Mouse (Mus musculus) liver, embryonic 14.5 days (tissue): ENCODE data around the gene Dusp28. TPM values are rescaled to one million over a fixed set of nuclear protein-coding genes. Genes with fewer than 3 reads are reported as not detected.

Source experiments
- ATAC-seq: fragments of 200-750 bp; cut with Nextera tagmentation; 2 replicates; pipeline ENCODE4 v1.8.0; 2017; ENCODE audit warnings: moderate number of reproducible peaks, mild to moderate bottlenecking, moderate library complexity; ENCODE audit not compliant: insufficient read depth
- DNase-seq, 3 experiments: peaks; one replicate each; pipeline ENCODE4 v3.0.0-alpha.2; 2012 to 2013; ENCODE audit warnings: low read depth in 3 of 3, low spot score in 3 of 3
- H3K27ac ChIP-seq: fragments of 300-500 bp; sonication (generic); 2 replicates; pipeline ENCODE4 v1.5.1; 2014; ENCODE audit warnings: moderate library complexity, mild to moderate bottlenecking, control low read depth, inconsistent platforms
- H3K27me3 ChIP-seq: fragments of 300-500 bp; sonication (generic); 2 replicates; pipeline ENCODE4 v1.6.1; 2014; ENCODE audit warnings: mild to moderate bottlenecking, low read length, moderate library complexity; ENCODE audit not compliant: control insufficient read depth, insufficient read depth
- H3K36me3 ChIP-seq: fragments of 300-500 bp; sonication (generic); replicated peaks from 2 replicates; pipeline ENCODE4 v1.6.1; 2014; ENCODE audit warnings: low read depth; ENCODE audit not compliant: control insufficient read depth, insufficient read depth
- H3K4me1 ChIP-seq, 2 experiments: fragments of 200-500 bp in 1 of 2; fragments of 300-500 bp in 1 of 2; sonication (generic) in 1 of 2; replicated peaks; 2 replicates each; pipeline ENCODE4 v1.6.1; 2012 to 2014; ENCODE audit warnings: antibody characterized with exemption in 1 of 2, inconsistent platforms in 1 of 2, low read length in 1 of 2; ENCODE audit not compliant: control insufficient read depth in 2 of 2, insufficient read depth in 2 of 2
- H3K4me2 ChIP-seq: fragments of 300-500 bp; sonication (generic); 2 replicates; pipeline ENCODE4 v1.6.1; 2014; ENCODE audit warnings: low read depth, mild to moderate bottlenecking, control low read depth, moderate library complexity
- H3K4me3 ChIP-seq, 2 experiments: fragments of 200-500 bp in 1 of 2; fragments of 300-500 bp in 1 of 2; sonication (generic) in 1 of 2; 2 replicates each; pipeline ENCODE4 v1.5.1; 2012 to 2014; ENCODE audit warnings: low read depth in 2 of 2, low read length in 2 of 2, mild to moderate bottlenecking in 2 of 2, control low read depth in 1 of 2, inconsistent platforms in 1 of 2, moderate library complexity in 1 of 2; ENCODE audit not compliant: insufficient read depth in 1 of 2
- H3K9ac ChIP-seq: fragments of 300-500 bp; sonication (generic); replicated peaks from 2 replicates; pipeline ENCODE4 v1.6.1; 2014; ENCODE audit warnings: mild to moderate bottlenecking, control low read depth, moderate library complexity
- H3K9me3 ChIP-seq: fragments of 300-500 bp; sonication (generic); 2 replicates; pipeline ENCODE4 v1.6.1; 2016; ENCODE audit warnings: low read length, mixed read lengths; ENCODE audit not compliant: control insufficient read depth
- CTCF ChIP-seq: IDR thresholded peaks from 2 replicates; pipeline ENCODE4 v1.5.1; 2016; ENCODE audit warnings: antibody characterized with exemption, low read depth, control low read depth
- EP300 ChIP-seq: IDR thresholded peaks from 2 replicates; pipeline ENCODE4 v1.6.1; 2016; ENCODE audit warnings: antibody characterized with exemption, low read depth
- WGBS: fragments of 180-500 bp; shearing (Covaris S2); extraction: QIAGEN DNeasy Blood & Tissue Kit; methylation state at CpG from one replicate; pipeline ENCODE4 v1.1.7; 2014; ENCODE audit not compliant: insufficient replicate concordance; 5-methylcytosine and 5-hydroxymethylcytosine counted together
- polyA plus RNA-seq, 2 experiments: library from polyadenylated mRNA; depleted of rRNA in 1 of 2; stranded (reverse) in 1 of 2; unstranded in 1 of 2; fragments of >200 nt; fragmentation: Nextera tagmentation in 1 of 2; extraction: Ambion mirVana in 1 of 2; gene quantifications; 2 replicates each; pipeline versions ENCODE4 v1.2.1 to v1.2.3; 2012 to 2014

Gene Dusp28
- polyA plus RNA-seq, 2 experiments: 5.2 to 5.4 TPM

DNA sequence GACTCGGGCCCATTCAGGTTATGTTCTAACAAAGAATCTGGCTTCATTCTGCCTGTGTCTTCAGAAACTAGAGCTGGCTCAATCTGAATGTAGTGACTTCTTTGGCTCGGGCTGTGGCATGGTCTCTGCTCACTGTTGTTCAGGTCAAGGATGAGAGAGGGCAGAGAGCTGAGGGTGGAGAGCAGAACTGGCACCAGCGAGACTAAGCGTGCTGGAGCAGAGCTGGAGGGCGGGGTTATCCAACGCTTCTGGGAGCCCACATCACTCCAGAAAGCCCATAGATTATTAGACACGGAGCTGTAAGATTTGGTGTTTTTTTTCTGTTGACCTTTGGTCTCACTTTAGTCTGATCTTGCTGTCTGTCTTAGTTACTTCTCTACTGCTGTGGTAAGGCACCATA, 34.1 kb upstream of the Dusp28 start:
- TF ChIP-seq EP300 (no peak), CTCF (no peak)
- no peaks in the 10 kb centered on the region for H3K4me1 ChIP-seq
- no peak overlapping the region for H3K4me3 ChIP-seq
- H3K9ac ChIP-seq: no peak overlapping the region
- H3K4me2 ChIP-seq: no peak overlapping the region
- no peaks in the 10 kb centered on the region for H3K27me3 ChIP-seq
- no peaks in the 10 kb centered on the region for H3K36me3 ChIP-seq
- DNase-seq (no peak), ATAC-seq (no peak)
- 70% methylated on average over 7 of the region's 7 CpGs for WGBS
- no peak overlapping the region for H3K27ac ChIP-seq
- H3K9me3 ChIP-seq: no peaks in the 10 kb centered on the region

DNA sequence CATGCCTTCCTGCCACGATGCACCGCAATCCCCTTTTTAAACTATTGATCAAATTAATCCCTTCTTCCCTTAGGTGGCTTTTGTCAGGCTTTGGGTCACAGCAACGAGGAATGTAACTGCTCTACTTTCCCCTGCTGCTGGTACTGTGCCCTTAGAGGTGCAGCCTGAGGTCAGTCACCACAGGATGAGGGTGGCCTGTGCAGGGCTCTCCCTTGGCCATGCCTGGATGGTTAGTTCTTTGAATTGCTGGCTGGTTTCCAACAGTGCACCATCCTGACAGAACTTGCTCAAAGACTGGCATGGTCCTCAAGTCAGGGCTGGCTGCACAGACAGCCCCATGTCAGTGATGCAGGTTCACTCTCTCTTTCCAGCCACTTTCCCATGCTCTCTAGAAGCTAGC, 32.8 kb upstream of the Dusp28 start:
- DNase-seq (no peak), ATAC-seq (no peak)
- Histone ChIP-seq H3K27me3 (no peaks in the 10 kb centered on the region), H3K9ac (no peak overlapping the region), H3K4me1 (no peaks in the 10 kb centered on the region), H3K4me2 (no peak overlapping the region), H3K4me3 (no peak overlapping the region), H3K9me3 (no peaks in the 10 kb centered on the region), H3K27ac (no peak overlapping the region), H3K36me3 (no peaks in the 10 kb centered on the region)
- WGBS: 60% methylated on average over 3 of the region's 3 CpGs
- TF ChIP-seq CTCF (no peak), EP300 (no peak)

DNA sequence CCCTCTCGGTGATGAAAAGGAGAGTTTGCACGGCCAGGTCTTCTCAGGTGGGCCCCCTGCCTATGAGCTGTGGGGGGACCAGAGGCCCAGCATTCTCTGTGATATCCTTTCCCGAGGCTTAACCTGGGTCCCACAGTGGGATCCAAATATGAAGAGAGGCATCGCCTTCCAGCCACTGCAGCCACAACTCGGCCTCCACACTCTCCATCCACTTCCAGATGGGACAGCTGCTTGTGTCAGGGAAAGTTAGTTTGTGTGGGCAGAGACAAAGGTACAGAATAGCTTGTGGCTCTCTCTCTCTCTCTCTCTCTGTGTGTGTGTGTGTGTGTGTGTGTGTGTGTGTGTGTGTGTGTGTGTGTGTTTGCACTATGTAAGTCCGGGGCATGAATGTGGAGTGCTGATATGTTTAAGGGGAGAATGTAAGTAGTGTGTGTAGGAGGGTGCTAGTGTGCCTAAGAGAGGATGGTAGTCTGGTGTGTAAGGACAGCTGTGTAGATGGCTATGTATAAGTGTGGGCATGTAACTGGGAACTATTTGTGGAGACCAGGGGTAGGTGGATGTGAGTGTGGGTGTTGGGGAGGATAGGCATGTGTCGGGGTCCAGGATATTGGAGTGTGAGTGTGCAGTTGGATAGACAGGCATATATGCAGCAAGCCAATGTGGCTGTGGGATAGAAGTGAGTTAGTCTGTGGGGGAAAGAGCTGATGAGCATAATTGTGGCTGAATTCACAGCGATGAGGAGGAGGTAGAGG, 31.2 kb upstream of the Dusp28 start:
- WGBS: 53% methylated on average over 8 of the region's 8 CpGs
- Histone ChIP-seq H3K9me3 (no peaks in the 10 kb centered on the region), H3K36me3 (no peaks in the 10 kb centered on the region), H3K27ac (no peak overlapping the region), H3K9ac (no peak overlapping the region), H3K27me3 (no peaks in the 10 kb centered on the region), H3K4me2 (no peak overlapping the region), H3K4me3 (no peak overlapping the region), H3K4me1 (no peaks in the 10 kb centered on the region)
- TF ChIP-seq CTCF (no peak), EP300 (no peak)
- no peak for ATAC-seq
- DNase-seq: no peak

DNA sequence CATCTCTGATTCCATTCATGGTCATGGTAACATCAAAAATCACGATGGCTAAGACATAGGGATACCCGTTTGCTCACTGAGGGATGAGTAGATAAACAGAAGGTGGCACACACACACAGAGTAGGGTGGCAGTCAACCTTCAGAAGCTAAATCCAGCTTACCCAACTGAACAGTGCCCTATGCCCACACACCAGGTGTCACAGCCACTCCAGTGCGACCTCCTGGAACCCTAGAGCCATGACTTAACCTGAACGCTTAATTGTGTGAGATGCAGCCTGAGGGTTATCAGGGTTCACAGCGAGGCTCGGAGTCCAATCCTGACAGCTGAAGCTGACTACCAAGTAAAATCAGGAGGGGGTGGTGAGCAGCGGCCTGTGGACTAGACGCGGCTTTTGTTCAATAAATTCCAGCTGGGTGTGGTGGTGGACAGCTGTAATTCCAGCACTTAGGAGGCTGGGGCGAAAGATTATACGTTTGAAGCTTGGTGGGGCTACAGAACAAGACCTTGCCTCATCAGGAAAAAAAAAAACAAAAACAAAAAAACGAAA, 29.3 kb upstream of the Dusp28 start:
- no peak for TF ChIP-seq CTCF
- no peak for TF ChIP-seq EP300
- Histone ChIP-seq H3K27me3 (no peaks in the 10 kb centered on the region), H3K27ac (no peak overlapping the region), H3K4me3 (no peak overlapping the region), H3K4me2 (no peak overlapping the region), H3K4me1 (no peaks in the 10 kb centered on the region), H3K36me3 (no peaks in the 10 kb centered on the region), H3K9me3 (no peaks in the 10 kb centered on the region), H3K9ac (no peak overlapping the region)
- DNase-seq (no peak), ATAC-seq (no peak)
- WGBS: 63% methylated on average over 12 of the region's 12 CpGs

DNA sequence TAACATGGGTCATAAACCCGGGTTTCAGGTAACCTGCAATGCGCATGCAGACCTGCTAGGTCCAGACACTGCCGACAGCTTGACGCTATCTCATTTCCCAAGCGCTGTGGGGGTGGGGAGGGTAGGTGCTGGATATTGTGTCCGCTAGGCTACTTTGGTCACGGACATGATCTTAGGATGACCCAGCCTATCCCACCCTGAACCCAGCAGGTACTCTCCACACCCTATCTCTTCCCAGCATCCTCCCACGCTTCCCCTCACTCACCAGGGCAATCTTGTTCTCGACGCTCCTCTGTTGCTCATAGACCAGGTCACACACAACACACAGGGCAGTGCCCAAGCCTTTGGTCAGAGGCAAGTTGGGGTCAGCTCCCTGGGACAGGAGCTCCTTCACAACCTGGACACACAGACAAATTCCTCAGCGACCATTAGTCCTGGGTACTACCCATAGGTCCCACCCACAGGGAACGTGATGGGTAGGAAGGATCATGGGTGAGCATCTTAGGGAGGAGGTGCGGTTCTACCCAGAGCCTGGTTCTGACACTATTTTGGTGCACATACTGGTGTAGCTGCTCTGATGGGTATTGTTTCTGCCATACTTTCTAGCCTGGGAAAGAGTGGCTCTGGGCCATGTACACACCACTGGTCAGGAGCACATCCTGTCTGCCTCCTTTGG, 28.6 kb upstream of the Dusp28 start:
- no peaks in the 10 kb centered on the region for H3K36me3 ChIP-seq
- DNase-seq (no peak), ATAC-seq (no peak)
- 65% methylated on average over 13 of the region's 13 CpGs for WGBS
- no peak overlapping the region for H3K9ac ChIP-seq
- TF ChIP-seq CTCF: no peak
- no peak for TF ChIP-seq EP300
- H3K4me2 ChIP-seq: no peak overlapping the region
- H3K9me3 ChIP-seq: no peaks in the 10 kb centered on the region
- no peak overlapping the region for H3K4me3 ChIP-seq
- H3K4me1 ChIP-seq: no peaks in the 10 kb centered on the region
- H3K27ac ChIP-seq: no peak overlapping the region
- no peaks in the 10 kb centered on the region for H3K27me3 ChIP-seq
